Mouse (Mus musculus): ENCODE measurements around the gene Cnn2. TPM values are rescaled to one million over a fixed set of nuclear protein-coding genes. Genes with fewer than 3 reads are reported as not detected.

The Cnn2 gene
- polyA plus RNA-seq, 1 experiment from 2014 or later: 42.8 TPM

GRCm38 (mm10) chr10:80021320-80021641 is 32.9 kb downstream of the Cnn2 start:
- H3K27ac ChIP-seq (ENCODE audit: low read depth): no peak overlapping the region
- H3K4me2 ChIP-seq (ENCODE audit: low read depth, low read length): no peak overlapping the region
- H3K9me3 ChIP-seq (ENCODE audit: low read length): no peaks in the 10 kb centered on the region
- peaks cover 34% of the 10 kb centered on the region for H3K4me1 ChIP-seq (ENCODE audit: insufficient read depth)
- WGBS (ENCODE audit: insufficient replicate concordance): 89% methylated on average over 13 of the region's 13 CpGs
- H3K4me3 ChIP-seq (ENCODE audit: low read depth, low read length): no peak overlapping the region
- ATAC-seq (no peak), DNase-seq (no peak)
- peaks cover 4% of the 10 kb centered on the region; the same call in 1 of the 2 replicates for H3K27me3 ChIP-seq (ENCODE audit: insufficient read depth, low read length)
- no peak overlapping the region for H3K9ac ChIP-seq (replicated peaks)
- H3K36me3 ChIP-seq (replicated peaks; ENCODE audit: insufficient read depth, low read length): peaks cover 33% of the 10 kb centered on the region
- TF ChIP-seq CTCF (IDR thresholded peaks at IDR 0.05; ENCODE audit: low read depth): no peak
- no peak for TF ChIP-seq EP300 (IDR thresholded peaks at IDR 0.05; ENCODE audit: low read depth)

GRCm38 (mm10) chr10:80022164-80022563 is 33.8 kb downstream of the Cnn2 start:
- H3K36me3 ChIP-seq (replicated peaks; ENCODE audit: insufficient read depth, low read length): peaks cover 42% of the 10 kb centered on the region
- H3K4me1 ChIP-seq (ENCODE audit: insufficient read depth): peaks cover 33% of the 10 kb centered on the region
- ATAC-seq (no peak), DNase-seq (no peak)
- H3K27me3 ChIP-seq (ENCODE audit: insufficient read depth, low read length): peaks cover 4% of the 10 kb centered on the region; the same call in 1 of the 2 replicates
- no peak overlapping the region for H3K4me3 ChIP-seq (ENCODE audit: low read depth, low read length)
- H3K9me3 ChIP-seq (ENCODE audit: low read length): no peaks in the 10 kb centered on the region
- H3K4me2 ChIP-seq (ENCODE audit: low read depth, low read length): no peak overlapping the region
- TF ChIP-seq CTCF (IDR thresholded peaks at IDR 0.05; ENCODE audit: low read depth) (no peak), EP300 (IDR thresholded peaks at IDR 0.05; ENCODE audit: low read depth) (no peak)
- H3K9ac ChIP-seq (replicated peaks): no peak overlapping the region
- H3K27ac ChIP-seq (ENCODE audit: low read depth): no peak overlapping the region
- WGBS (ENCODE audit: insufficient replicate concordance): 80% methylated on average over 12 of the region's 12 CpGs

GRCm38 (mm10) chr10:80022806-80023205 is 34.4 kb downstream of the Cnn2 start:
- TF ChIP-seq EP300 (IDR thresholded peaks at IDR 0.05; ENCODE audit: low read depth) (no peak), CTCF (IDR thresholded peaks at IDR 0.05; ENCODE audit: low read depth) (no peak)
- Histone ChIP-seq H3K9me3 (ENCODE audit: low read length) (no peaks in the 10 kb centered on the region), H3K27ac (ENCODE audit: low read depth) (no peak overlapping the region), H3K4me3 (ENCODE audit: low read depth, low read length) (no peak overlapping the region), H3K36me3 (replicated peaks; ENCODE audit: insufficient read depth, low read length) (peaks cover 49% of the 10 kb centered on the region), H3K4me2 (ENCODE audit: low read depth, low read length) (no peak overlapping the region), H3K4me1 (ENCODE audit: insufficient read depth) (peaks cover 31% of the 10 kb centered on the region), H3K27me3 (ENCODE audit: insufficient read depth, low read length) (peaks cover 4% of the 10 kb centered on the region; the same call in 1 of the 2 replicates), H3K9ac (replicated peaks) (no peak overlapping the region)
- WGBS (ENCODE audit: insufficient replicate concordance): 91% methylated on average over 8 of the region's 8 CpGs
- no peak for ATAC-seq
- no peak for DNase-seq

DNA sequence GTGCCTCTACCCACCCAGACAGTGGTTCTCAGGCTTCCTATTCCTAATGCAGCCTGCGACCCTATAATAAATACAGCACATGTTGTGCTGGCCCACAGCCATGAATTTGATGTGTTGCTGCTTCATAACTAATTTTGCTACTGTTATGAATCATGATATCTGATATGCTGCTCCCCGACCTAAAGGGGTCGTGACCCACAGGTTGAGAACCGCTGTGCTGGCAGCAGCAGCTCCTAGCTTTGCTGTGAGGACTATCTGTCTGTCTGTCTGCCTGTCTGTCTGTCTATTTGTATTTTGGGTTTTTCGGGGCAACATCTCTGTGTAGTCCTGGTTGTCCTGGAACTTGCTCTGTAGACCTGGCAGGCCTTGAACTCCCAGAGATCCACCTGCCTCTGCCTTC is 35.4 kb downstream of the Cnn2 start:
- Histone ChIP-seq H3K4me1 (ENCODE audit: insufficient read depth) (peaks cover 29% of the 10 kb centered on the region), H3K36me3 (replicated peaks; ENCODE audit: insufficient read depth, low read length) (peaks cover 54% of the 10 kb centered on the region), H3K9me3 (ENCODE audit: low read length) (no peaks in the 10 kb centered on the region), H3K4me3 (ENCODE audit: low read depth, low read length) (no peak overlapping the region), H3K4me2 (ENCODE audit: low read depth, low read length) (peak overlapping the region; percentile 16; the same call in 1 of the 2 replicates), H3K27me3 (ENCODE audit: insufficient read depth, low read length) (peaks cover 4% of the 10 kb centered on the region; the same call in 1 of the 2 replicates), H3K27ac (ENCODE audit: low read depth) (peak overlapping the region; percentile 59), H3K9ac (replicated peaks) (no peak overlapping the region; the same call in 1 of the 2 replicates)
- no peak for TF ChIP-seq EP300 (IDR thresholded peaks at IDR 0.05; ENCODE audit: low read depth)
- no peak for TF ChIP-seq CTCF (IDR thresholded peaks at IDR 0.05; ENCODE audit: low read depth)
- 71% methylated on average over 5 of the region's 5 CpGs for WGBS (ENCODE audit: insufficient replicate concordance)
- no peak for DNase-seq
- no peak for ATAC-seq

DNA sequence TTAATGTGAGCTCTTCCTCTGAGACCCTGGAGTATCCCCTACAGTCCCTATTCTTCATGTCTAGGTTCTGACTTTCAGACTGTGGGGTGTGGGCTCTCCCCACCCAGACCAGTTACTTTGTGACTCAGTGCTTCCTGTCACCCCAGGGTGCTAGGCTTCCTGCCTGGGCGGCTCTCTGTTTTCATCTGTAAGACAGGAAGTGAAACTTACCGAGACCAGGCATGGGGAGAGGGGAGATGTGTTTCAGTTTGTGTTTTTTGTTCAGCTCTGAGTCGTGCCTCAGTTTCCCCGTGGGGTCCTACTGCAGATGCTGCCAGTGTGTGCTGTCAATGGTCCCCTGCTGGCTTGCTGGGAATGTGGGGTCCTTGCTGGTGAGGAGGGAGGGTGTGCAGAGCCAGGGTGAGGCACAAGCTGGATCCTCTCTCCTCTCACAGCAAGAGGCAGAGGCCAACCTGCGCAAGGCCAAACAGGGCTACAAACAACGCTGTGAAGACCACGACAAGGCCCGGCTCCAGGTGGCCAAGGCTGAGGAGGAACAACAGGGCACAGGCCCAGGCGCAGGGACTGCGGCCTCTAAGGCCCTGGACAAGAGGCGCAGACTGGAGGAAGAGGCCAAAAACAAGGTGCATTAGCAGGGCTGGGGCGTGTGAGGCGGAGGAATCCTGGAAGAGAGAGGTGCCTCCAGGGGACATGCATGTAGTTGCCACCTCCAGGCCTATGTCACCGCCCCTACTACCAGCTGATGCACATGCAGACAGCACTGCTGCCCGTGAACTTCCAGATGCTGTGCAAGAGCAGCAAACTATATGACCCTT is 36.1 kb downstream of the Cnn2 start:
- peaks cover 59% of the 10 kb centered on the region for H3K36me3 ChIP-seq (replicated peaks; ENCODE audit: insufficient read depth, low read length)
- H3K9ac ChIP-seq (replicated peaks): peak overlapping the region; percentile 28; the same call in 1 of the 2 replicates
- H3K27ac ChIP-seq (ENCODE audit: low read depth): peak overlapping the region; percentile 59
- peaks cover 4% of the 10 kb centered on the region; the same call in 1 of the 2 replicates for H3K27me3 ChIP-seq (ENCODE audit: insufficient read depth, low read length)
- peak overlapping the region; percentile 16; the same call in 1 of the 2 replicates for H3K4me2 ChIP-seq (ENCODE audit: low read depth, low read length)
- no peak for TF ChIP-seq EP300 (IDR thresholded peaks at IDR 0.05; ENCODE audit: low read depth)
- no peak for TF ChIP-seq CTCF (IDR thresholded peaks at IDR 0.05; ENCODE audit: low read depth)
- no peak overlapping the region for H3K4me3 ChIP-seq (ENCODE audit: low read depth, low read length)
- ATAC-seq (0 out of 2 replicates have a peak, but pooled peaks have one; percentile 8), DNase-seq (no peak)
- WGBS (ENCODE audit: insufficient replicate concordance): 69% methylated on average over 15 of the region's 15 CpGs
- H3K9me3 ChIP-seq (ENCODE audit: low read length): no peaks in the 10 kb centered on the region
- H3K4me1 ChIP-seq (ENCODE audit: insufficient read depth): peaks cover 22% of the 10 kb centered on the region

- Histone ChIP-seq H3K9me3 (ENCODE audit: low read length) (no peaks in the 10 kb centered on the region), H3K4me1 (ENCODE audit: insufficient read depth) (peaks cover 17% of the 10 kb centered on the region), H3K27me3 (ENCODE audit: insufficient read depth, low read length) (peaks cover 4% of the 10 kb centered on the region; the same call in 1 of the 2 replicates), H3K4me2 (ENCODE audit: low read depth, low read length) (no peak overlapping the region), H3K27ac (ENCODE audit: low read depth) (no peak overlapping the region; the same call in 1 of the 2 replicates), H3K4me3 (ENCODE audit: low read depth, low read length) (no peak overlapping the region), H3K9ac (replicated peaks) (no peak overlapping the region), H3K36me3 (replicated peaks; ENCODE audit: insufficient read depth, low read length) (peaks cover 56% of the 10 kb centered on the region)
- no peak for ATAC-seq
- WGBS (ENCODE audit: insufficient replicate concordance): 58% methylated on average over 4 of the region's 4 CpGs
- no peak for TF ChIP-seq CTCF (IDR thresholded peaks at IDR 0.05; ENCODE audit: low read depth)
- TF ChIP-seq EP300 (IDR thresholded peaks at IDR 0.05; ENCODE audit: low read depth): no peak
- no peak for DNase-seq
These were observed 36.6 kb downstream of the Cnn2 start for GRCm38 (mm10) chr10:80025044-80025347.

Measured in liver, postnatal 0 days (tissue).